Mouse (Mus musculus): Measurements from ENCODE around the gene Tom1.
A peak's percentile ranks its signal among the peaks of the same experiment; 100 is the strongest.

Gene Tom1

DNA sequence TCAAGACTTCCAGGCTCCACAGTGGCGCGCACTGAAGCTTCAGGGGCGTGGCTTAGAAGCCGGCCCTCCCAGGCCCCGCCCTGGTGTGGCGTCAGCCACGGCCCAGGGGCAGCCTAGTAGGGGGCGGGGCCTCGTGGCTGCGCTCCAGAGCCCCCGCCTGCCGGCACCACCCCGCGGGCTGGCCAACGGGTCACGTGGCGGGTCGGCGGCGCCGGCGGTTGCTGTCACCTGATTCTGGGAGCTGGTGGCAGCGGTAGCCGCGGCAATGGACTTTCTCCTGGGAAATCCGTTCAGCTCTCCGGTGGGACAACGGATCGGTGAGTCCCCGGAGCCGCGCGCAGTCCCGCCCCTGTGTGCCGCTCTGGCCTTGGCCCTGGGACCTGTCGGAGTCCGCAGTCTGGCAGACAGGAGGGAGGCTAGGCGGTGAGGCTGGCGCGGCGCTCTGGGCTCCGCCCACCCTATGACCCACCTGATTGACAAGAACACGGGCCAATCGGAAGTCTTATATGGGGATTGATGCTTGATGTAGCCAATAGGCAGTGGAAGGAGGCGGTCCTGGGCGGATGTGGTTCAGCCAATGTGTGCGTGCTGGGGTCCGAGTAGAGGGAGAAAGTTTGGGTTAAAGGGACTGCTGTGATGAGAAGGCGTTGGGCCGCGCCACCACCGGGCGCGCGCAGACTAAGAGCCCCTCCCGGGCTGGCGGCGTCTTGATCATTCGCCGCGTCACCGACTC is at the start of gene Tom1:
Gene Tom1 (plus strand): TSS at position 195 of the 733 bp plus-strand sequence.
- peak; percentile 98 for DNase-seq (ENCODE audit: low read depth, low spot score)

- peak; percentile 59 for DNase-seq (ENCODE audit: low read depth, low spot score)
These were observed 46.1 kb upstream of the Tom1 start for GRCm38 (mm10) chr8:74987436-74987835.

- DNase-seq (ENCODE audit: low read depth, low spot score), result no peak
These were observed 43.5 kb upstream of the Tom1 start for GRCm38 (mm10) chr8:74990021-74990420.

GRCm38 (mm10) chr8:74993081-74993474 is 40.4 kb upstream of the Tom1 start, which contains the start of gene Hmgxb4:
Gene Hmgxb4 (plus strand): TSS chr8:74993356.
- DNase-seq (ENCODE audit: low read depth, low spot score), result no peak

DNA sequence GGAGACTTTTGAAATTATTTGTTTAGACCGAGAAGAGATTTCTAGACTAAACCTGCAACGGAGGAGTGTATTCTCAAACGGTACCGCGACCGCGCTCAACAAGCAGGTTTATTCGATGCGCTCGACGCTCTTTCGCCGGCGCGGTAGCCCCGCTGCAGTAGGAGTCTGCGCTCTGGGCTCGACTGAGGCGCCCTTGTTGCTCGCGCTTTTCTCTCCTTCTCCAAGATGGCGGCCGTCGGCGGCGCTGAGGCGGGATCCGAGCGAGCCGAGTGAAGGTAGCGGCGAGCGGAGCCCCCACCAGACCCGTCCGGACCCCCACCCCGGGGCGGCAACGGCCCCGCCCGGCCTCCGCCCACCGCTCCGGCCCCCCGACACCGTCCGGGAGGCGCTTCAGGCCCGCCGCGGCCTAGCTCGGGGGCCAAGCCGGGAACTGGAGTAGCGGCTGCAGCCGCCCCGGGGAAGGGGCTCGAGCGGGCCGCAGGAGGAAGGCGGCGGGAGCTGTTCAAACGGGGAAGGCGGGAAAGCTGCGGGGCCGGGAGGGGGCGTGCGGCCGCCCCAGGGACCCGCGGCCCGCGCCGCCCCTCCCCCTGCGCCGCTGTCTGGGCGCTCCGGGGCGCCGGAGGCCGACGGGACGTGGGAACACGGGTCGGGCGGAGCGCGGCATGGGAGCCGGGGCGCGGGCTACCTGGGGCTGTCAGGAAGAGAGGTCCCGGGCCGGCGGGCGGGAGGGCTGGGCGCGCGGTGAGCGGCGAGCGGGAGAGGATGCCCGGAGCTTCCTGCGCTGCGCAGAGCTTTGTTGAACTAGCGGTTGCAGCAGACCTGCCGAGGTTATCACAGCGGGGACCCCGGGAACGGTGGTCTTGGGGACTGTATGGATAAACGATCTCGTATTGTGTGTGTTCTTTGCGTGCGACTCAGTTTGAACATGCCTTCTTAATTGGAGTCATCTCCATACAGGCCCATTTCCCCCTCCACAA is 39.7 kb upstream of the Tom1 start:
- peak; percentile 94 for DNase-seq (ENCODE audit: low read depth, low spot score)

GRCm38 (mm10) chr8:74994540-74994939 is 39.0 kb upstream of the Tom1 start:
- DNase-seq (ENCODE audit: low read depth, low spot score), result peak; percentile 62

DNA sequence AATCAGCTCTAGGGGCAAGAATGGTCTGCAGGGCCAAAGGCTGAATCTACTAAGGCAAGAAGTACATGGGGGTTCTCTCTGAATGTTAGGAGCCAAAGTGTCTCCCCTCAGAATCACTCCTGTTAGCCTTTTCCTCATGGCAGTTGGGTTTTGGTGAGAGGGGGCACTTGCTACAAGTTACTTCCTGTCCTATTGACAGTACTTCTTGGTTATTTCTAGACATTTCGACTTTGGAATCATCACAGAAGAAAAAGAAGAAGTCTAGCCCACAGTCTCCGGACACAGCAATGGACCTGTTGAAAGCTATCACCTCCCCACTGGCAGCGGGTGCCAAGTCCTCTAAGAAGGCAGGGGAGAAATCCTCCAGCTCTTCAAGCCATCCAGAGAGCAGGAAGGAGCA is 33.1 kb upstream of the Tom1 start:
- DNase-seq (ENCODE audit: low read depth, low spot score), result no peak

DNA sequence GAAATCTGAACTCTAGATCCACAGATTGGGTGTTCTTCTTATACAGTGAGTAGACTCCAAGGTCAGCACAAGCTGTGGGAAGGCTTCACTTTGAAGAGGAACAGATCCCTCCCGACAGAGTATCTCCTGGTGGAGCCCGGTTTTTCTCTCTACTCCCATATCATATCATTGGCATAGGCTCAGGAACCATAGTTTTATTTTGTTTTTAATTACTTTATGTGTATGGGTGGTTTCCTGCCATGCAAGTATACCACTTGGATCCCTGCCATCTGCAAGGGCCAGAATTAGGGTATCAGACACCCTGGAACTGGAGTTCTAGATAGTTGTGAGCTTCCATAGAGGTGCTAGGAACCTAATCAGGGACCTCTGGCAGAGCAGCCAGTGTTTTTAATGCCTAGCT is 24.7 kb upstream of the Tom1 start:
- DNase-seq (ENCODE audit: low read depth, low spot score), result no peak

DNA sequence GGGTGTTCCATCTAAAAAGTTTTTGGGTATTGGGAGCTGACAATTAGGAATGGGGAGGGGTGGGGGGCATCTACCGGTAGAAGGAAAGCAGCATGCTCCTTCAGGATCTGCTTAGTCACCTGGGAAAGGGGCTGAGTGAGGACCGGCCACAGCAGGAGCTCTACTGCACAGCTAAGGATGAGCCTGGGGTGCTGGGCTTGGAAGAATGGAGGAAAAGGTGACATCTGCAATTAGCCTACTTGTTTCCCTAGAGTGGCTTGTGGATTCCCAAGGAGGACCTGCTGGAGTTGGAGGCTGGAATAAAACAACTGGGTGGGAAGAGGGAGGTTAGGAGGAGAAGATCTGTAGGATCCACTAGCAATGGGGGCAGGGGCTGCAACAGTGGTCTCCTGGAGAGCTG is 19.9 kb upstream of the Tom1 start:
- DNase-seq (ENCODE audit: low read depth, low spot score), result no peak

GRCm38 (mm10) chr8:75013964-75014363 is 19.5 kb upstream of the Tom1 start:
- peak; percentile 45 for DNase-seq (ENCODE audit: low read depth, low spot score)

- DNase-seq (ENCODE audit: low read depth, low spot score), result peak; percentile 78
These were observed 17.5 kb upstream of the Tom1 start for GRCm38 (mm10) chr8:75015981-75016380.

DNA sequence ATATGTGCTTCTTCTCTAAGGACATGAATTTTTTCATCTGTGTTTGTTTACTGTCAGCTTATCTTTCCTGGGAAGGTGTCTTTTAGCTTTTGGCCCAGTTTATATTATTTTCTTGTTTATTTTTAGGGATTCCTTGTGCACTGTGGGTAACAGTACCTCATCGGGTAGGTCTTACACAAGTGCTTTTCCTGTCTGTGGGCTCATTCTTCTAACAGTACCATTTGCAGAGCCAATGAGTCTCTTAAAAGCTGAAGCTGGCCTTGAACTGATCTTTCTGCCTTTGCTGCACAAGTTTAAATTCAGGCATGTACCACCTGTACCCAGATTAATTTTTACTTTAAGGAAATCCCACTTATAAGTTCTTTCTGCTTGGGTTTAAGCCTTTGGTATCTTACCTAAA is 17.1 kb upstream of the Tom1 start:
- no peak for DNase-seq (ENCODE audit: low read depth, low spot score)

DNA sequence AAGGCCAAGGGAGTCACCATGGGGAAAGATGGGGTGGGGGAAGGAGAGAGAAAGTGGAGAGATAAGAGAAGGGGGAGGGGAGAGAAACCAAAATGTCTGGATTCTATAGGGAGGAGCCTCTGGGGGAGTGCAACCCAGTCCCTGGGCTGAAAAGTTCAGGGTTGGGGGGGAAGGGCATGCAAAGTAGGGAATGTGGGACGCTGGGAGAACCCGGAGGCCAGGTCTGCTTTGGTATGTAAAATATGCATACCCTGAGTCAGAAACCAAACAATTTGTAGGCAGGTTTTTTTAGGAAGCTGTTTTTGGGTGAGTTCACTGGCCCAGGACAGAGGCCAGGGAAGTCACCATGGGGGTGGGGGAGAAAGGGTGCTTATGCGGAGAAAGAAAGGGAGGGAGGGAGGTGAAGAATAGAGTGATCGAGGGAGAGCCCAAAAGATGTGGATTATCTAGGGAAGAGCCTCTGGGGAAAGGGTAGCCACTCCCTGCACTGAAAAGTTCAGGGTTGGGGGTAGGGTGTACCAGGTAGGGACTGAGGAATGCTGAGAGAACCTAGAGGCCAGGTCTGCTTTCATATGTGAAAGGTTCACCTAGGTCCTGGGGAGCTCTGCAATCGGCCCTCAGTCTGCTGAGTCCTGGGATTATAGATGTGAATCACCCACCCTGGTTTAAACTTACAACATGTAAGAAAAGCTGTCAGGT is 15.1 kb upstream of the Tom1 start:
- peak; percentile 95 for DNase-seq (ENCODE audit: low read depth, low spot score)

GRCm38 (mm10) chr8:75023660-75024316 is 9.7 kb upstream of the Tom1 start:
- DNase-seq (ENCODE audit: low read depth, low spot score), result peak; percentile 69

GRCm38 (mm10) chr8:75025809-75026208 is 7.7 kb upstream of the Tom1 start:
- peak; percentile 91 for DNase-seq (ENCODE audit: low read depth, low spot score)

DNA sequence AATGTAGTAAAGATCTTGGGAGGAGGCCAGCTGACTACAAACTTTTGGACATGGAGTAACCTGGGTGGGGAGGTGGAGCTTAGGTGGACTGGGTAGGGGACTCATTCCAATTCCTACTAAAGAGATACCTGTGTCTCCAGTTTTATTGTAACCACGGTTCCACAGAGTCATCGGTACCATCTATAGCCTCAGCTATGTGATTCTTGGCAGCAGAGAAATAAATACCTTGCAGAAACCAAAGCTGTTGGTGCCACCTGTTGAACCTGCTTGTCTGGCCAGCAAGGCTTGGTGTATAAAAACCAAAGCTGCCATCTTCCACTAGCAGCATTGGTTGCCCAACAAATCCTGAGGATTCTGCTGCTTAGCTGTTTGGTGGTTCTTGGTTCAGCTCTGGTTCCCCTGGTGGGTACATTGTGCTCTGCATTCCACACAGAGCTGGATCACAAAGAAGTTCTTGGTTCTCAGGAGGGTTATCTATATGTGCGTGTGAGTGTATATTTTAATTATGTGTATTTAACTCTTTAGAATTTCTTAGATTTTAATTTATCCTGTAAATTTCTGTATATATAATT is 3.0 kb upstream of the Tom1 start:
- peak; percentile 35 for DNase-seq (ENCODE audit: low read depth, low spot score)

DNA sequence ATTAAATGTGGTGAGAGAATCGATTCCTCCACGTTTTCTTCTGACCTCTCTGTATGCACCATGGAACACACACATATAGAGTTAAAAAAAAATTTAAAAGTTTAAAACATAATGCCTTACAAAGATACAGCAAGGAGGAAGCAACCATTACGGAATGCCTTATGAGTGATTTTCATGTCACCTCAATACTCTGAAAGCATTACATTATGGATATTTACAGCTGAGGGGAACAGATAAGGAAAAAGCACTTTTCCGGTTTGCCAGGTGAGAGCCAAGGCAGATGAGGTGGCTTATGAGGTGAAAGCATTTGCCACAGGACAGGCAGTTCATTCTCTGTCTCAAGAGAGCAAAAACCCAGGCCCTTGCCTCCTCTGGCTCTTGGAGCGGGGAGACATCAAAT is 544 bp upstream of the Tom1 start:
- no peak for DNase-seq (ENCODE audit: low read depth, low spot score)

DNA sequence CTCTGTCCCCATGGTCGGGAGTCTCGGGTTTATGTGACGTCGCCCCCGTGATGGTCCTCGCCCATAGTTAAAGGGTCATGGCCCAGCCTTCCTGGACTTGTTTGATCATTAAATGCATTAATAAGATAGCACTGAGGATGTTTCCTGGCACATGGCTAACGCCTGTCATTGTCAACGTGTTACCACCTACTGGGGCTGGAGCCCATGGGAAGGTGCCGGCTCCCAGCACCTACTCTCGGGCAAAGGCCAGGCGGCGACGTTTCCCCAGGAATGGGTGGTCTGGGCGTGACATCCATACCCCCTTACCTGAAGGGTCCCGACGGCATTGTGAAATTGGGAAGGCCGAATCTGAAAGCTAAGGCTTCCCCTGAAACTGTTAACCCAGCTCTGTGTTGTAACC is 780 bp downstream of the Tom1 start:
- DNase-seq (ENCODE audit: low read depth, low spot score), result no peak

DNA sequence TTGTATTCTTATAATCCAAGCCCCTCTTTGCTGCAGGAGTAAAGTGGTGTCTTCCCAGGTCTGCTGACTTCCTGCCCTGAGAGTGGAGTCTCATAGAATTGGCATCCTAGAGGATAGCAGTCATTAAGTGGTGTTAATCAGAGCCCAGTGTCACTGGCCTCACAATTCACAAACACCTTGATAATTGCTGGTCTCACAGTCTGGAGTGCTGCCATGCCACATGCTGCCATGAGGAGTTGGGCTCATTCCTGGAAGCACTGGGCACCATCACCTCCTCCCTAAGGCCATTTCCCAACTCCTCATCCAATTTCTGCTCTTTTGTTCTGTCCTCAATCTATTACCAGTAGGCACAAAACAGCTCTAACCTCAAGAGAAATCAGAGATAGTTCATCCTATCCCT is 2.1 kb downstream of the Tom1 start:
- no peak for DNase-seq (ENCODE audit: low read depth, low spot score)

DNA sequence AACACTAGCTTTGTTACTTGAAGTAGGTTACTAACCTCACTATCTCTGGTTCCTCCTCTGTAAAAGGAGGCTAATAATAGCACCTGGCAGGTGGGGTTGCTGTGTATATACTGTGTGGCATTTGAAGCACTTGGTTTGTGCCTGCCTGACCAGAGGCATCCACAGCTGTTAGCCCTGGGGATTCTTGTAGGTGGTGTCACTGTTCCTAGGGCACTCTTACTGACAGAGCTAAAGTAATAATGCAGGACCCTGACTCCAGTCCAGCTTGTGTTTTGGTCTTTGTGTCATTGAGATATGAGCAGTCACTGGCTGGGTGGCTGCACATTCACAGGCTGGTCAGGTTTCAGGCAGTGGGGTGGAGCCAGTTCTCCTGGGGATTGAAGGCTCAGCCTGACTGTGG is 5.0 kb downstream of the Tom1 start:
- DNase-seq (ENCODE audit: low read depth, low spot score), result peak; percentile 21

GRCm38 (mm10) chr8:75039754-75040153 is 6.2 kb downstream of the Tom1 start:
- no peak for DNase-seq (ENCODE audit: low read depth, low spot score)
